Mouse (Mus musculus) lung, postnatal 0 days (tissue): ENCODE results near the gene Atg7.

ENCODE experiments used
- CTCF ChIP-seq: IDR thresholded peaks from 2 replicates; pipeline ENCODE4 v1.5.1; 2016; ENCODE audit warnings: antibody characterized with exemption, mild to moderate bottlenecking
- EP300 ChIP-seq: IDR thresholded peaks from 2 replicates; pipeline ENCODE4 v1.6.1; 2016; ENCODE audit warnings: antibody characterized with exemption, mild to moderate bottlenecking, control low read depth

DNA sequence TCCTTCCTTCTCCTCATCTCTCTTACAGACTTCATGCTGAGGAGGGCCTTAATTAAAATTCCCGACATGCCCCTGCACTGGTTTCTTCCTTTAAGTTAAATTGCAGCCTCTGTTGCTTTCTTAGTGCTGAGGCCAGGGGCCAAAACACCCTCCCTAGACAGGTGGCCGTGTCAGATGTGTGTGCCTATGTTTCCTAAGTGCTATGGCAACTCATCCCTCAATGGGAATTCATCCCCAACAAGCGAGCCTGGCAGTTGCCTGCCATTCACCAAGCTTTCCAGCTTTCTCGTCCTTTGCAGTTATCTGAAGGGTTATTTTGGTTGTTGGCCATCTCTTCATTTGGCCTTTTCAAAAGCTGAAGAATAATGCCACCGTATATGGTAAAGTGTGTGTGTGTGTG, 71.8 kb downstream of the Atg7 start:
- TF ChIP-seq CTCF (no peak), EP300 (no peak)
